Mouse (Mus musculus) gastrocnemius, postnatal 4 days (tissue): ENCODE measurements around the gene Phyhipl. TPM values are rescaled to one million over a fixed set of nuclear protein-coding genes. Genes with fewer than 3 reads are reported as not detected.

Experiments
- DNase-seq, 2 experiments: peaks; one replicate each; pipeline ENCODE4 v3.0.0; 2021 to 2022; ENCODE audit warnings: low spot score in 2 of 2, mixed read lengths in 2 of 2
- total RNA-seq, 2 experiments: library from RNA; stranded (reverse); gene quantifications; 2 replicates each; pipeline ENCODE4 v1.2.3; 2021

Gene Phyhipl
- total RNA-seq, 2 experiments from 2014 or later: 0.34 to 0.93 TPM

GRCm38 (mm10) chr10:70533986-70534385, 121.8 kb downstream of the Phyhipl start:
- no peak for DNase-seq

GRCm38 (mm10) chr10:70533301-70533781, 122.4 kb downstream of the Phyhipl start:
- no peak for DNase-seq

DNA sequence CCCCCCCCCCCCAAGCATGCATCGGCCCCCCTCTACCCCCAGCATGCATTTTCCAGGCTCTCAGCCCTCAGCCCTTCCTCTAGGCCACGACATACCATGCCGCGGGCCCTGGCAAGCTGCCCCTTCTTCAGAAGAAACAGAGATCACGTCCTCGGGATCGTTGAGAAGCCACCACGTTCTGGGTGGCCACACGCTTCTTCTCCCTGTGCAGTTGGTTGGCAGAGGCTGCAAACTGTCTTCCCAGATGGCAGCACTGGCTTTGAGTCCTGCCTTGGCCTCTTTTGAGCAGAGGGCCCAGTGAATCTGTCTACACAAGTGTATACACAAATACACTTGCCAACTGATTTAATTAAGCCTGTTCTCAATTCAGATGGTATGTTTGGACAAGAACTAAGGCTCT, 123.5 kb downstream of the Phyhipl start:
- DNase-seq: no peak

GRCm38 (mm10) chr10:70530185-70530823, 125.5 kb downstream of the Phyhipl start:
- no peak for DNase-seq

GRCm38 (mm10) chr10:70521379-70521778, 134.4 kb downstream of the Phyhipl start:
- no peak for DNase-seq

DNA sequence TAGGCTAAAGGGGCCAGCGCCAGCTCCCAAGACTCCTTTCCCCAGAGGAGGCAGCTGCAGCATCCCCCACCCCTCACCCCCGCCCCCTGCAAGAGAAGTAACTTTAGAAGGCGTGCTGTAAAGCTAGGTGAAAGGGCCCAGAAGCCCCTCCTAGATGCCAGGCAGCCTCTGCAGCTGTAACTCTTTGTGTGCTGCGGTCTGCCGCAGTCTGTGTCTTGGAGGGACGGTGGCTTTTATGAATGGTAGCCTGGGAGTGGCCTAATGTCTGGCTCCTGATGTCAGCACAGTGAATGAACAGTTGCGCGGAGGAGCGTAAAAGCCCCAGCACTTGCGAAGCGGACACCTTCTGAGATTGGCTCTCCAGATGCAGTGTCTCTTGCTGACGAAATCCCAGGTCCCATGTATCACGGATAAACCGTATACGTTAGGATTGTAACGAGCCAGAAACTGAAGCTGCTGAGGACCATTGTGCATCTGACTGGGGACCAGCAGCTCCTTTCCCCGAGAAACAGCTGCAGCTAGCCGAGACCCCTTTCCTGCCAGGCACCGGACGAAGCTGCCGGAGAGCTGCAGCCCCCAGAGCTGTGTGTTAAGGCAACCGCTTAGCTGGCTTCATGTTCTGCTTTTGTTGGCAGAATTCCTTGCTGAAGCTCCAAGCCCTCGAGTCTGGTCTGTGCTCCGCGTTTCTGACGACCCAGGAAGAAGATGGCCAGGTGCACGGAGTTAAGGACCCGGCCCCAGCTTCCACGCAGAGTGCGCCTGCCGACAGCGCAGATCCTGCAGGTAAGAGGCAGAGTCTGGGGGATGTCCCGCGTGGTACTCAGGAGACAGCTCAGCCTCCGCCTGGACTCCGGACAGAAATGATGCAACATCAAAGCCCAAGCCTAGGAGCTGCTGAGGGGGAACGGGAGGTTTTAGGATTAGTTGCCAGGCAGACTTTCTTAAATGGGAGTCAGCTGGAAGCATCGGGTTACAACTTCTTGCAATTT, 135.3 kb downstream of the Phyhipl start:
- peak in 1 of 2 experiments; percentile 33 for DNase-seq

DNA sequence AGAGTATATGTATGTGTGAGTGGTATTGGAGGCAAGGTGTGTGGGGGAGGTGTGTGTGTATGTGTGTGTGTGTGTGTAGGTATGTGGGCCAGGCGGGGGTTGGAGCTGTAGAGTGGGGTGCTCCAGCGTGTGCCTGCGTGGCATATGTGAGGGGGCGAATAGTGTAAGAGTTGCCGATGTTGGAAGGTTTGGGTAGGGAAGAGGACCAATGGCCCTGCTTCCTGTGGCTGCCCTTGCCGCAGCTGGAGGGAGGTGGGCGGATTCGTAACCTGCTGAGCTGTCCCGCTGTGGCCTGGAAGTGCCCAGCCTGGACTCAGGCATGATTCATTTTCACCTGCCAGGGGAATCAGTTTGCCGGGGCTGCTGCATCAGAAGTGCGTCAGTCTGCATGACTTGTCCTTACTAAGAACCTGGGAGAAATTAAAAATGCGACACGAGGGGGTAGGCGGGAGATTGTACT, 136.1 kb downstream of the Phyhipl start:
- DNase-seq: no peak

DNA sequence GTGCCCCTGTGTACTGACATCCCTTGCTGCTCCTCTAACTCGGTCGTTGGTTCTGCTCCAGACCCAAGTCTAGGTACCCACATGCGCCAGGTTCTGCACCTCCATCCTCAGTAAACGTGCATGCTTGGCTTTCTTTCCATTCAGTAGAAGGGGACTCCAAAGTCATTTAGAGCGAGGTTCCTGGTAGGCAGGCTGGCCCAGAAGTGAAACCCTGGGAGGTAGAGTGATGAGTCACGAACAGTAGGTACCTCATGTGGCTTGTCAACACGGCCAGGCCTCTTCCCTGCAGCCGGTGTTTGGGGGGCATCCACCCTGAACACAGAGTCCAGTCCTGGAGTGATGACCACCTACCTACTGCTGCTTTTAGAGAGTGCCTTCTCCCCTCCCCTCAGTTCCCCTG, 139.1 kb downstream of the Phyhipl start:
- no peak for DNase-seq

DNA sequence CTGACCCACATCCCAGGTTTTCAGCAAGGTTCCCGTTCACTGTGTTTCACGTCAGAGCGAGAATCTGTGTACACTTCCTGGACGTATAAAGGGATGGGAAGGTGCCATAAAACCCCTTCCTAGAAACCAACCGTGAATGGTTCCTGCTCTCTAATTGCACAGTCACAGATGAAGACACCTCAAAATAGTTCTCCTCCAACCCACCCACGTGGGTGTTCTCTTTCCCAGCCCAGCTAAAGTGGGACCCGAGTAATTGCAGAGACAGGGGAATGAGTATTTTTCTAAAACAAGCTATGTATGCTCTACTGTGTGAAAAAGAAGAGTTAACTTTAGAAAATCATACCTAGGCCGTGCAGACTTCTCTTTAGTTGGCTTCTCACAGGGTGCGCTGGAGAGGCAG, 140.9 kb downstream of the Phyhipl start:
- no peak for DNase-seq

GRCm38 (mm10) chr10:70507880-70508279, 147.9 kb downstream of the Phyhipl start:
- no peak for DNase-seq

Other genes with a start within 250 kb of the Phyhipl start
- gene Fam13c, start 215.5 kb downstream of the Phyhipl start, total RNA-seq: 1 to 10 TPM; 7.9 to 8.3 TPM